Mouse (Mus musculus) hindbrain, postnatal 0 days (tissue): Measurements from ENCODE around the gene Cables2. TPM values are rescaled to one million over a fixed set of nuclear protein-coding genes. Genes with fewer than 3 reads are reported as not detected.

ENCODE experiments used
- ATAC-seq: fragments of 200-750 bp; cut with Nextera tagmentation; 2 replicates; pipeline ENCODE4 v1.8.0; 2017; ENCODE audit warnings: mild to moderate bottlenecking, moderate TSS enrichment, moderate library complexity
- DNase-seq: peaks from one replicate; pipeline ENCODE4 v3.0.0-alpha.2; 2015; ENCODE audit warnings: low spot score
- H3K27ac ChIP-seq: fragments of 300-500 bp; sonication (generic); 2 replicates; pipeline ENCODE4 v1.5.1; 2014; ENCODE audit warnings: mild to moderate bottlenecking
- H3K27me3 ChIP-seq: fragments of 300-500 bp; sonication (generic); 2 replicates; pipeline ENCODE4 v1.6.1; 2014; ENCODE audit warnings: low read length, mixed read lengths; ENCODE audit not compliant: insufficient read depth
- H3K36me3 ChIP-seq: fragments of 300-500 bp; sonication (generic); 2 replicates; pipeline ENCODE4 v1.6.1; 2014; ENCODE audit warnings: low read length, mixed read lengths; ENCODE audit not compliant: insufficient read depth
- H3K4me1 ChIP-seq: fragments of 300-500 bp; sonication (generic); 2 replicates; pipeline ENCODE4 v1.6.1; 2014; ENCODE audit warnings: antibody characterized with exemption, low read length, mixed read lengths; ENCODE audit not compliant: insufficient read depth
- H3K4me2 ChIP-seq: fragments of 300-500 bp; sonication (generic); 2 replicates; pipeline ENCODE4 v1.6.1; 2014; ENCODE audit warnings: low read depth, mild to moderate bottlenecking, low read length, moderate library complexity, mixed read lengths
- H3K4me3 ChIP-seq: fragments of 300-500 bp; sonication (generic); 2 replicates; pipeline ENCODE4 v1.5.1; 2014; ENCODE audit warnings: low read length
- H3K9ac ChIP-seq: fragments of 300-500 bp; sonication (generic); replicated peaks from 2 replicates; pipeline ENCODE4 v1.6.1; 2014; ENCODE audit warnings: mild to moderate bottlenecking, low read length, moderate library complexity, mixed read lengths
- H3K9me3 ChIP-seq: fragments of 300-500 bp; sonication (generic); 2 replicates; pipeline ENCODE4 v1.6.1; 2016; ENCODE audit warnings: low read length, mixed read lengths
- CTCF ChIP-seq: IDR thresholded peaks from 2 replicates; pipeline ENCODE4 v1.5.1; 2016; ENCODE audit warnings: antibody characterized with exemption, control low read depth, low read depth
- WGBS: fragments of 180-500 bp; shearing (Covaris S2); extraction: QIAGEN DNeasy Blood & Tissue Kit; methylation state at CpG from one replicate; pipeline ENCODE4 v1.1.7; 2014; 5-methylcytosine and 5-hydroxymethylcytosine counted together
- polyA plus RNA-seq: library from polyadenylated mRNA; unstranded; fragments of >200 nt; fragmentation: Nextera tagmentation; extraction: Ambion mirVana; gene quantifications from 2 replicates; pipeline ENCODE4 v1.2.1, GENCODE M21; 2015
- total RNA-seq: library from RNA; depleted of rRNA; stranded (reverse); fragments of >200 nt; gene quantifications from 2 replicates; pipeline ENCODE4 v1.2.3, GENCODE M21; 2014

The Cables2 gene
- total and polyA plus RNA-seq, 2 experiments from 2014 or later, result 26.4 to 60.5 TPM

GRCm38 (mm10) chr2:180272884-180273321 is 393 bp downstream of the Cables2 start:
- DNase-seq (no peak), ATAC-seq (no peak; the same call in 1 of the 2 replicates)
- H3K27me3 ChIP-seq, result no peaks in the 10 kb centered on the region
- WGBS, result under 1% methylated on average over 29 of the region's 37 CpGs
- no peak for TF ChIP-seq CTCF
- H3K36me3 ChIP-seq, result peaks cover 14% of the 10 kb centered on the region; the same call in 1 of the 2 replicates
- H3K9ac ChIP-seq, result peak overlapping the region; percentile 80
- peaks cover 12% of the 10 kb centered on the region for H3K4me1 ChIP-seq
- H3K9me3 ChIP-seq, result no peaks in the 10 kb centered on the region
- H3K27ac ChIP-seq, result peak overlapping the region; percentile 49; the same call in 1 of the 2 replicates
- H3K4me2 ChIP-seq, result peak overlapping the region; percentile 78
- peak overlapping the region; percentile 61 for H3K4me3 ChIP-seq

DNA sequence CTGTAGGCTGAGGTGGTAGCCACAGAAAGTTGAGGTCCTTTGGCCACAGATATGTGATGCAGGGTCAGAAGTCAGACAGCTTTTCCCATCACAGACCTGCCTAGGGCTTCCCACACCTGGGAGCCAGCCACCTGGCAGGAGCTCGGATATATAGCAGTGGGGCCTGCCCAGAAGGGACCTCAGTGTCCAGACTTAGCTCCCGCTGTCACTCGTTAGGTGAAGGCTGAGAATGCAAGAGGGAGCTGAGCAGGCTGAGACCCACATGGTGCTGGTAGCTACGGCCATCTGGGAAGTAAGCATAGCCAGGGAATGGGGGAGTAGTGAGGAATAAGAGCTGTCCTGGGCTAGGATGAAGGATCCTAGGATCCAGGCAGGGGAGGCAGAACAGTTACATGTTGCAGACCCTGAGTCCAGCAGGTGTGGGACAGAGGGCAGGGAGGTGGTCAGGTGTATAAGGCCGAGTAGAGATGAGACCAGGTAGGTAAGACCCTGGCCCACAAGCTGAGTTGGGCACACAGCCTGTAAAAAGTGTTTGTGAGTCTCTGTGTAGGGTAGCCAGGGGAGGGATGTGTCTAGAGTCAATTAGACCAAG is 1.4 kb downstream of the Cables2 start:
- WGBS, result 69% methylated on average over 5 of the region's 5 CpGs
- Histone ChIP-seq H3K27ac (no peak overlapping the region), H3K36me3 (peaks cover 19% of the 10 kb centered on the region), H3K27me3 (no peaks in the 10 kb centered on the region), H3K9me3 (no peaks in the 10 kb centered on the region), H3K9ac (peak overlapping the region; percentile 80), H3K4me2 (peak overlapping the region; percentile 78), H3K4me1 (peaks cover 12% of the 10 kb centered on the region), H3K4me3 (peak overlapping the region; percentile 61)
- ATAC-seq, result no peak
- no peak for TF ChIP-seq CTCF
- no peak for DNase-seq

- Histone ChIP-seq H3K27me3 (no peaks in the 10 kb centered on the region), H3K4me3 (no peak overlapping the region), H3K27ac (no peak overlapping the region), H3K4me1 (peaks cover 12% of the 10 kb centered on the region), H3K36me3 (peaks cover 19% of the 10 kb centered on the region), H3K9me3 (no peaks in the 10 kb centered on the region), H3K9ac (no peak overlapping the region), H3K4me2 (no peak overlapping the region)
- ATAC-seq, result no peak
- DNase-seq, result no peak
- no peak for TF ChIP-seq CTCF
- WGBS, result 68% methylated on average over 7 of the region's 7 CpGs
Measured at GRCm38 (mm10) chr2:180270537-180271255, 2.6 kb downstream of the Cables2 start.

DNA sequence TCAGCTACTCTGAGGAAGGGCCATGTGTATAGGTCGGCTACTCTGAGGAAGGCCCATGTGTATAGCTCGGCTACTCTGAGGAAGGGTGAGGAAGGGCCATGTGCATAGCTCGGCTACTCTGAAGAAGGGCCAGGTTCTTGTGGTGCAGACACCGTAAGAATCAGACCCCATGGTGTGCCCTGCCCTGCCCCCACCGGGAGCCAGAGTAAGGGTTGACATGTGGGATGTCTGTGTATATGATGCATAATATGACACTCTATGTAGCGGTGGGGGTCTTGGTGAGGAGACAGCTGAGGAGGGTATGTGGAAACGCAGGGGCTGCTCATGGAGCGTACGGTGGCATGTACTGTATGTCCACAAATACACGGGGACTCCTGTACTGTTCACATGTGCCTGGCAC is 4.0 kb downstream of the Cables2 start:
- no peak for DNase-seq
- 91% methylated on average over 10 of the region's 10 CpGs for WGBS
- Histone ChIP-seq H3K4me2 (no peak overlapping the region), H3K4me1 (peaks cover 12% of the 10 kb centered on the region), H3K27me3 (no peaks in the 10 kb centered on the region), H3K27ac (no peak overlapping the region), H3K9ac (no peak overlapping the region), H3K9me3 (no peaks in the 10 kb centered on the region), H3K36me3 (peaks cover 19% of the 10 kb centered on the region), H3K4me3 (no peak overlapping the region)
- ATAC-seq, result no peak
- TF ChIP-seq CTCF, result no peak

DNA sequence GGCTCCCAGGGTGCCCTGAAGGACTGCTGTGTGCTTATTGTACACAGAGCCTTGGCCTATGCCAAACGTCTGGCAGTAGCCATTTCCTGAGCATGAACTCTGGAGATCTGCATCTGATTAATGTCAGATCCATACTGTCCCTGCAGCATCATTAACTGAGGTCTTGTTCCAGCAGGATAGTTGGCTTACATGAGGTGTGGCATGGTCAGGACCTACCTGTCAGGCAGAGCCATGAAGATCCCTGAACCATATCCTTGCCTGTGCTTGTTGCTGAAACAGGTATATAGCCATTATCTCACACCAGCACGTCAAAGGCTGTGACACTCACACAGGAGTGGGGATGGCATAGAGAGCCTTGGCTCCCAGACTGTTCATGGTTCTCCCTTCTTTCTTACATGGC is 5.3 kb downstream of the Cables2 start:
- ATAC-seq, result no peak
- TF ChIP-seq CTCF, result no peak
- DNase-seq, result no peak
- Histone ChIP-seq H3K27ac (no peak overlapping the region), H3K9ac (0 out of 2 replicates have a peak overlapping the region, but pooled peaks have one; percentile 5), H3K36me3 (peaks cover 31% of the 10 kb centered on the region), H3K9me3 (no peaks in the 10 kb centered on the region), H3K4me1 (peaks cover 12% of the 10 kb centered on the region), H3K27me3 (no peaks in the 10 kb centered on the region), H3K4me2 (no peak overlapping the region), H3K4me3 (no peak overlapping the region)
- WGBS, result 47% methylated on average over 2 of the region's 2 CpGs

- H3K27me3 ChIP-seq, result no peaks in the 10 kb centered on the region
- ATAC-seq, result no peak
- no peak overlapping the region for H3K9ac ChIP-seq
- no peak overlapping the region for H3K4me2 ChIP-seq
- DNase-seq, result no peak
- H3K27ac ChIP-seq, result no peak overlapping the region
- TF ChIP-seq CTCF, result no peak
- no peak overlapping the region for H3K4me3 ChIP-seq
- WGBS, result 95% methylated on average over 10 of the region's 10 CpGs
- H3K9me3 ChIP-seq, result no peaks in the 10 kb centered on the region
- H3K4me1 ChIP-seq, result peaks cover 2% of the 10 kb centered on the region; the same call in 1 of the 2 replicates
- peaks cover 47% of the 10 kb centered on the region for H3K36me3 ChIP-seq
Measured at GRCm38 (mm10) chr2:180262891-180263290, 10.4 kb downstream of the Cables2 start.

GRCm38 (mm10) chr2:180262441-180262840 is 10.9 kb downstream of the Cables2 start:
- Histone ChIP-seq H3K9me3 (no peaks in the 10 kb centered on the region), H3K36me3 (peaks cover 47% of the 10 kb centered on the region), H3K4me3 (no peak overlapping the region), H3K27ac (no peak overlapping the region), H3K9ac (no peak overlapping the region), H3K4me2 (no peak overlapping the region), H3K27me3 (no peaks in the 10 kb centered on the region), H3K4me1 (peaks cover 4% of the 10 kb centered on the region; the same call in 1 of the 2 replicates)
- TF ChIP-seq CTCF, result no peak
- ATAC-seq, result no peak
- 71% methylated on average over 3 of the region's 3 CpGs for WGBS
- no peak for DNase-seq
